Mouse (Mus musculus): Measurements from ENCODE around the gene Ppfibp2. TPM values are rescaled to one million over a fixed set of nuclear protein-coding genes. Genes with fewer than 3 reads are reported as not detected.
A peak's percentile ranks its signal among the peaks of the same experiment; 100 is the strongest.

Ppfibp2 gene
- polyA plus RNA-seq, 1 experiment = 12.8 TPM

DNA sequence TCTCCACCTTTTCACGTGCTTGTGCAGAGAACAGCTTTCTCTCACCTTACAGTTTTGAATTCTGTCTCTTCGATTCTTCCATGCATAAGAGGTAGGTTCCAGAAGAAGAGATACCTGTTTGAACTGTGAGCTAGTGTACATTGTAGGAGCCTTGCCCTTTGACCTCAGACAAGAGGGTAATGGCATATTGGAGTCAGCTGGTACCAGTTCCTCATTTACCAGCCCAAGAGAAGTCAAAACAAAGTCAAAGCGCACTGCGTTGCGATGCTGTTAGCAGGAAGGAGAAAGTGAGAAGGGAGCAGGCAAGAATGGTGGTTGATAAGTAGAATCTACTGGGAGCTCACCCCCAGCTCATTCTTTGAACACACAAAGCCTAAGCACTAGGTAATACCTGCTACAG is 73.5 kb downstream of the Ppfibp2 start:
- no peak for DNase-seq

DNA sequence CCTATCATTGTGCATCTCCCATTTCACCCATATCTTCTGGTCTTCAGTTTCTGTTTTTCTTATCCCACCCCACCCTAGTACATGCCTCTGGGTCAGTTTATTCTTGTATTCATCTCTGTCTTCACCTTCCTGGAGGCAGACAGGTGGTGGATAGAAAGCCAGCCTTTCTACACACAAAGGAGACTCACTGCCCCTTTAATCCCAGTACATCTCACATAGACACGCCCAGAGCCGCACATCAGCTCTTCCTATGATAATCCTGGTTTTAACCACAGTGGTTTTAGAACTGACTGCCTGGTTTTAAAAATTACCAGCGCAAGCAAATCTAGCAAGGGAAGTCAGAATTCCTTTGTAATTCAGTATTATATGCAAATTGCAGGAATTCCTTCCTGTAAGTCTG is 80.2 kb downstream of the Ppfibp2 start:
- Histone ChIP-seq H3K4me1 (ENCODE audit: control insufficient read depth, insufficient read depth, low read length) (no peaks in the 10 kb centered on the region), H3K4me3 (ENCODE audit: insufficient read depth, low read depth, low read length) (no peak overlapping the region), H3K36me3 (ENCODE audit: control insufficient read depth, insufficient read depth, low read length) (no peaks in the 10 kb centered on the region), H3K27ac (ENCODE audit: insufficient read depth, low read depth, low read length) (no peak overlapping the region), H3K27me3 (replicated peaks; ENCODE audit: control insufficient read depth, insufficient read depth, low read length) (no peaks in the 10 kb centered on the region)
- DNase-seq = no peak
- TF ChIP-seq CTCF (conservative IDR thresholded peaks at IDR 0.05; ENCODE audit: insufficient read depth, insufficient read length, low read depth, low read length) (no peak), POLR2A (IDR thresholded peaks at IDR 0.05; ENCODE audit: low read depth, low read length) (no peak)
- WGBS = 67% methylated on average over 3 of the region's 3 CpGs

More for the DNA sequence above, 73.5 kb downstream of the Ppfibp2 start:
- TF ChIP-seq POLR2A (IDR thresholded peaks at IDR 0.05; ENCODE audit: low read depth, low read length) (no peak), CTCF (conservative IDR thresholded peaks at IDR 0.05; ENCODE audit: insufficient read depth, insufficient read length, low read depth, low read length) (no peak)
- no peaks in the 10 kb centered on the region for H3K27me3 ChIP-seq (replicated peaks; ENCODE audit: control insufficient read depth, insufficient read depth, low read length)
- H3K36me3 ChIP-seq (ENCODE audit: control insufficient read depth, insufficient read depth, low read length) = no peaks in the 10 kb centered on the region
- H3K27ac ChIP-seq (ENCODE audit: insufficient read depth, low read depth, low read length) = no peak overlapping the region
- peaks cover 12% of the 10 kb centered on the region for H3K4me1 ChIP-seq (ENCODE audit: control insufficient read depth, insufficient read depth, low read length)
- H3K4me3 ChIP-seq (ENCODE audit: insufficient read depth, low read depth, low read length) = no peak overlapping the region
- WGBS = 78% methylated on average over 5 of the region's 5 CpGs

DNA sequence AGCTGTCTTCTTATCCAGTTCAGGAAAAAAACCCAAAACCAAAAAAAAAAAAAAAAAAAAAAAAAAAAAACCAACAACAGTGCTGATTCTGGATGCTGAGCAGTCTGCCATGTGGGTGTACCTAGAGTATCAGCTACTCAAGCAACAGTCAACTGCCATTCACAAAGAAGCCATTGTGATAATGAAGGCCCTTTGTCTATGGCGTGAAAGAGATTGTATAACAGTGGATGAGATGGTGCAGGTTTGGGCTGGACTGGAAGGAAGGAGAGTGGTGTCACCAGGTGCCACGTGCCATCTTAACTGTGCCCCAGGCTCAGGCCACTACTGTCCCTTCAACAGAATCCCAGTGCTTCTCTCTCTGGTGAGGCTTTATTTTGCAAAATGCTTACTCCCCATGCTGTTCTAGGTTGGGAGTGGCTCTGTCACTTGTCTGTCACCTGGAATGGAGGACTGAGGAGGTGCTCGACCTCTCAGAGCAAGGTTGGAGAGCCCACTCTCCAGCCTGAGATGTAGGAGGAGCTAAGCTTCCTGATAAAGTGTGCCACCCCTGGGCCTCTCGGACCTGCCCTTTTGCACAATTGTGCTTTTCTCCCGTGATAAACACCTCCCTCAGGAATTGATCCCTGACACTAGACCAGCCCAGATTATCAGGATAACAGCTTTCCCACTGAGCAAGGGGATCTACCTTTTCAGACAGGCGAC is 85.3 kb downstream of the Ppfibp2 start:
- no peak overlapping the region for H3K4me3 ChIP-seq (ENCODE audit: insufficient read depth, low read depth, low read length)
- H3K27me3 ChIP-seq (replicated peaks; ENCODE audit: control insufficient read depth, insufficient read depth, low read length) = no peaks in the 10 kb centered on the region
- DNase-seq = no peak
- no peak overlapping the region for H3K27ac ChIP-seq (ENCODE audit: insufficient read depth, low read depth, low read length)
- WGBS = 69% methylated on average over 6 of the region's 6 CpGs
- TF ChIP-seq POLR2A (IDR thresholded peaks at IDR 0.05; ENCODE audit: low read depth, low read length) (no peak), CTCF (conservative IDR thresholded peaks at IDR 0.05; ENCODE audit: insufficient read depth, insufficient read length, low read depth, low read length) (no peak)
- H3K4me1 ChIP-seq (ENCODE audit: control insufficient read depth, insufficient read depth, low read length) = no peaks in the 10 kb centered on the region
- H3K36me3 ChIP-seq (ENCODE audit: control insufficient read depth, insufficient read depth, low read length) = no peaks in the 10 kb centered on the region

DNA sequence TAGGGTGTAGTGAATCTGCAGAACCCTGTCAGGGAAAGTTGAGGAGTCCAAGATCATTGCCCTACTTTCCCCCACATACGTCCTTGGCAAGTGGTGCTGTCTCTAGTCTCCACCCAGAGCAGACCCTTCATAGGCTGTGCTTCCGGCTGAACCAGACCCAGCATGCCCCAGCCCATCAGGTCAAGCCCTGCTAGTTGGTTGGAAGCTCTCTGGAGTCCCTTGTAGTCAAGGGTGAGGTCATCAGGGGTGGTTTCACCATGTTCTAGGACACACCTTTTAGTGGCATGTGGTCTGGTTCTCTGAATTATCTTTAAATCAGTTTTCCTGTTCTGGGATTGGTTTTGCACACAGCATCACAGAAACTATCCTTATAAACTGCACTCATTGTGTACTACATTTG is 86.3 kb downstream of the Ppfibp2 start:
- 81% methylated on average over 2 of the region's 2 CpGs for WGBS
- H3K27ac ChIP-seq (ENCODE audit: insufficient read depth, low read depth, low read length) = no peak overlapping the region
- H3K36me3 ChIP-seq (ENCODE audit: control insufficient read depth, insufficient read depth, low read length) = no peaks in the 10 kb centered on the region
- no peak overlapping the region for H3K4me3 ChIP-seq (ENCODE audit: insufficient read depth, low read depth, low read length)
- DNase-seq = no peak
- no peaks in the 10 kb centered on the region for H3K27me3 ChIP-seq (replicated peaks; ENCODE audit: control insufficient read depth, insufficient read depth, low read length)
- TF ChIP-seq POLR2A (IDR thresholded peaks at IDR 0.05; ENCODE audit: low read depth, low read length) (no peak), CTCF (conservative IDR thresholded peaks at IDR 0.05; ENCODE audit: insufficient read depth, insufficient read length, low read depth, low read length) (no peak)
- H3K4me1 ChIP-seq (ENCODE audit: control insufficient read depth, insufficient read depth, low read length) = no peaks in the 10 kb centered on the region

DNA sequence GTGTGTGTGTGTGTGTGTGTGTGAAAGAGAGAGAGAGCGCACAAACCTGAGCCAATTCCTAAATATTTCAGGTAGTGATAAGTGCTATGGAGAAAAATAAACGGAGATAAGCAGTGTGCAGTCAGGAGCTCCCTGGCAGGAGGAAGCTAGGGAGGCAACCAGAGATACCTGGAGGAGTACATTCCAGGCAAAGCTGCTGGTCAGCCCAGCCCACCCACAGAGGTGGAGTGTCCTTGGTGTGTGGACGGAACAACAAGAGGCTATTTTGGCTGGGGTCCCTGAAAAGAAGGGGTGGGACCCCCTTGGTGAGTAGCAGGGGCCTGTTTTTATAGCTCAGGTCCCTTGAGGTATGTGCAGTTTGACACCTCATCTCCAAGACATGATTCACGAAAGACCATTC is 88.2 kb downstream of the Ppfibp2 start:
- no peaks in the 10 kb centered on the region for H3K36me3 ChIP-seq (ENCODE audit: control insufficient read depth, insufficient read depth, low read length)
- no peak overlapping the region for H3K27ac ChIP-seq (ENCODE audit: insufficient read depth, low read depth, low read length)
- no peak for DNase-seq
- no peaks in the 10 kb centered on the region for H3K27me3 ChIP-seq (replicated peaks; ENCODE audit: control insufficient read depth, insufficient read depth, low read length)
- H3K4me1 ChIP-seq (ENCODE audit: control insufficient read depth, insufficient read depth, low read length) = no peaks in the 10 kb centered on the region
- 63% methylated on average over 4 of the region's 4 CpGs for WGBS
- no peak overlapping the region for H3K4me3 ChIP-seq (ENCODE audit: insufficient read depth, low read depth, low read length)
- no peak for TF ChIP-seq POLR2A (IDR thresholded peaks at IDR 0.05; ENCODE audit: low read depth, low read length)
- TF ChIP-seq CTCF (conservative IDR thresholded peaks at IDR 0.05; ENCODE audit: insufficient read depth, insufficient read length, low read depth, low read length) = no peak

DNA sequence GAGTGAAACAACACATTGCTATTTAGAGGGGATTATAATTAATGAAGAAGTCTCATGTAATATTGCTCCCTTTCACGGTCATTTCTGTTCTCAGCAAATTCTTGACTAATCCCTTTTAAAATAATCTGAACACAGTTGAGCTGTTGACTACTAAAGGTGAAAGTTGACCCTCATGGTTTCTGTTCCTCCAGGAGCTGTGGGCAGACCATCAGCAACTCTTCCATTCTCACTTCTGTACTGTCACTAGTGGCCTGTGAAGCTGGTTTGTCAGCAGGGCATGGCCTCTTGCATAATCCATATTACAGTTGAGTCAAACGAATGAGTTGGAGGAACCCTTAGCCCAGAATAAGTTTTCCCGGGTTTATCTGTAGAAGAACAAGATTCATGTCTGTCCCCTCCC is 88.6 kb downstream of the Ppfibp2 start:
- Histone ChIP-seq H3K36me3 (ENCODE audit: control insufficient read depth, insufficient read depth, low read length) (no peaks in the 10 kb centered on the region), H3K27me3 (replicated peaks; ENCODE audit: control insufficient read depth, insufficient read depth, low read length) (no peaks in the 10 kb centered on the region), H3K27ac (ENCODE audit: insufficient read depth, low read depth, low read length) (no peak overlapping the region), H3K4me1 (ENCODE audit: control insufficient read depth, insufficient read depth, low read length) (no peaks in the 10 kb centered on the region), H3K4me3 (ENCODE audit: insufficient read depth, low read depth, low read length) (no peak overlapping the region)
- DNase-seq = no peak
- WGBS = 84% methylated on average over 3 of the region's 3 CpGs
- TF ChIP-seq CTCF (conservative IDR thresholded peaks at IDR 0.05; ENCODE audit: insufficient read depth, insufficient read length, low read depth, low read length) (no peak), POLR2A (IDR thresholded peaks at IDR 0.05; ENCODE audit: low read depth, low read length) (no peak)

DNA sequence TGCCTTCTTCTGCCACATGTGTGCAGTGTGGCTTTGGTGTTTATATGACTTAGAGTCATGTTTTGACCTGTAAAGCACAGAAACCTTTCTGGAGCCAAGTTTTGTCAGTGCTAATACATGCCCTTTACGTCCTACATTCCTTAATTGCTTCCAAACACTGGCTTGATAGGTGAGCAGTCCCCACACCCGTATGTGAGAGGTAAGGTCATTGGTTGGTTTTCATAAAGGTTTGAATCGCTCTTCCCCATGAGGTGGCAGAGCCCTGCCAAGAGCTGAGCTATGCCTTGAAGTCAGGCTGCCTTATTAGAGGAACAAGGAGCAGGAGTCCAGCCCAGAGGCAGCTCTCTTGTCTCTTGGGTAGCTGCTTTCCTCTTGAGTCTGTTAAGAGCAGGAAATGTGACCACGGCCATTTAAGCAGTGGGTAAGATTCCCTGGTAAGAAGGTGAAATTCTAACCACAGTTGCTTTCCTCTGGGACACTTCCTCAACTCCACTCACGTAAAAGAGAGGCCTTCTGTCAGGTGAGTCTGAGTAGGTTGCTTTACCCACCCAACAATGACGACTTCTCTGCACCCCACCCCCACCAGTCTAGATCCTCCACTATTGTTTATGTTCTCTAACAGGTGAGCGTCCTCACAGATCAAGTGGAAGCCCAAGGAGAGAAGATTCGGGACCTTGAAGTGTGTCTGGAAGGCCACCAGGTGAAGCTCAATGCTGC is 90.4 kb downstream of the Ppfibp2 start:
- 71% methylated on average over 8 of the region's 8 CpGs for WGBS
- TF ChIP-seq CTCF (conservative IDR thresholded peaks at IDR 0.05; ENCODE audit: insufficient read depth, insufficient read length, low read depth, low read length) (no peak), POLR2A (IDR thresholded peaks at IDR 0.05; ENCODE audit: low read depth, low read length) (no peak)
- DNase-seq = no peak
- H3K4me3 ChIP-seq (ENCODE audit: insufficient read depth, low read depth, low read length) = no peak overlapping the region
- no peaks in the 10 kb centered on the region for H3K27me3 ChIP-seq (replicated peaks; ENCODE audit: control insufficient read depth, insufficient read depth, low read length)
- peak overlapping the region; percentile 40; the same call in 1 of the 2 replicates for H3K27ac ChIP-seq (ENCODE audit: insufficient read depth, low read depth, low read length)
- no peaks in the 10 kb centered on the region for H3K36me3 ChIP-seq (ENCODE audit: control insufficient read depth, insufficient read depth, low read length)
- no peaks in the 10 kb centered on the region for H3K4me1 ChIP-seq (ENCODE audit: control insufficient read depth, insufficient read depth, low read length)
